Comparison of ENCODE assay signal across 18 mouse cellular contexts in the genomic region with DNA sequence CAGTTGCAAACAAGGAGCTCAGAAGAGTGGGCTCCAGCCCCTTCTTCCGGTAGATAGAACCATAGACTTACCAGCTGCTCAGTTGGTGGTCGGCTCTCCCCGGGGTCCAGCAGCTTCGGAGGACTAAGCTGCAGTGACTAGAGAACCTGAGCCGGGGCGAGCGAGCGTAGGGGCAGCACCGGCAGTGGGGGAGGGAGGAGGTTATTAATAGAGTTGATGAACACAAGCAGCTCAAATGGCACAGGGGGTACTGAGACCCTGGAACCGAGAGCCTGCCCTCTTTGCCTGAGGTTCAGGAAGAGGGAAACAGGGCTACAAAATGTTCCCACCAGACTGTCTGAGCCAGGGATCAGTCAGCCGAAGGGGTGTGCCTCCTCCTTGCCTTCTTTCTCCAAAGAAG. TPM values are rescaled to one million over a fixed set of nuclear protein-coding genes. Genes with fewer than 3 reads are reported as not detected.
A peak's percentile ranks its signal among the peaks of the same experiment; 100 is the strongest.
DNase-seq lines count a peak whose midpoint lies in the region; ATAC-seq lines count a peak whose summit lies in the region.
"Had no signal": no experiment of that assay in that cellular context is flagged by ENCODE, and none has a peak within 500 bp of the region (broad histone marks: within the 10 kb centered on the region; RNA-seq: fewer than 3 reads in every experiment).

A gene (minus strand): TSS at position 180 of the 400 bp plus-strand sequence.

- no peak for DNase-seq in heart, adult 8-10 months (ENCODE audit: low spot score)
- peak; percentile 1 for DNase-seq in retina, postnatal 1 day
- no peak for DNase-seq in retina, embryonic 14.5 days (ENCODE audit: low spot score)
- peak; percentile 34 for DNase-seq in gastrocnemius, postnatal 10 days
- DNase-seq in skeletal muscle tissue, adult 2 months (ENCODE audit: low read depth, low spot score), result peak; percentile 79
- DNase-seq: cerebellum, adult 2 months; kidney, postnatal 14 days; thymus, adult 18-20 months had no signal

- no peaks in the 10 kb centered on the region for H3K9me3 ChIP-seq in heart, embryonic 11.5 days (replicated peaks; ENCODE audit: control insufficient read depth, low read length)
- H3K9me3 ChIP-seq: hindbrain, embryonic 10.5 days; intestine, embryonic 15.5 days; midbrain, embryonic 15.5 days had no signal

- peak within 1 kb of the TSS; percentile 57 for H3K27ac ChIP-seq in heart, embryonic 11.5 days (ENCODE audit: low read depth, low read length)
- H3K27ac ChIP-seq: hindbrain, embryonic 10.5 days; intestine, embryonic 15.5 days; midbrain, embryonic 15.5 days had no signal

- no peak for ATAC-seq in heart, embryonic 11.5 days (replicated peaks; ENCODE audit: insufficient number of reproducible peaks, low FRiP score, low TSS enrichment)
- ATAC-seq in granulocyte monocyte progenitor cell, adult 5-6 weeks (replicated peaks; ENCODE audit: poor library complexity, severe bottlenecking), result no peak
- no peak for ATAC-seq in inflammation-experienced regulatory T-cells, adult 6 months
- ATAC-seq: forebrain, embryonic 16.5 days; intestine, embryonic 15.5 days; midbrain, embryonic 15.5 days had no signal

- H3K36me3 ChIP-seq in heart, embryonic 11.5 days (ENCODE audit: control insufficient read depth, insufficient read depth, low read length), result no peaks in the 10 kb centered on the region
- H3K36me3 ChIP-seq: hindbrain, embryonic 10.5 days; intestine, embryonic 15.5 days; midbrain, embryonic 15.5 days had no signal

- peak within 1 kb of the TSS; percentile 59 for H3K9ac ChIP-seq in heart, embryonic 11.5 days (ENCODE audit: low read depth, low read length)
- H3K9ac ChIP-seq: intestine, embryonic 15.5 days; midbrain, embryonic 15.5 days had no signal

- H3K27me3 ChIP-seq in heart, embryonic 11.5 days (ENCODE audit: control insufficient read depth, insufficient read depth, low read length), result no peaks in the 10 kb centered on the region
- H3K27me3 ChIP-seq: midbrain, embryonic 15.5 days had no signal

- peak within 1 kb of the TSS; percentile 27 for H3K4me3 ChIP-seq in heart, embryonic 11.5 days (ENCODE audit: low read depth, low read length)
- H3K4me3 ChIP-seq: hindbrain, embryonic 10.5 days; intestine, embryonic 15.5 days; midbrain, embryonic 15.5 days had no signal

- H3K4me2 ChIP-seq in heart, embryonic 11.5 days, result peak within 1 kb of the TSS; percentile 51
- H3K4me2 ChIP-seq: intestine, embryonic 15.5 days; midbrain, embryonic 15.5 days had no signal

- WGBS in heart, embryonic 11.5 days (ENCODE audit: insufficient replicate concordance), result 23% methylated on average over 11 of the region's 11 CpGs

- peaks cover 27% of the 10 kb centered on the region for H3K4me1 ChIP-seq in heart, embryonic 11.5 days (ENCODE audit: control insufficient read depth, insufficient read depth, low read length)

RNA-seq across cellular contexts. Expression of the gene that starts here (rescaled TPM):
- polyA plus RNA-seq in heart, embryonic 11.5 days (2014; fragmentation: Nextera tagmentation; extraction: Ambion mirVana), result 23.6 and 28.0 TPM in 2 replicates
- 1 to 10 TPM; 1.1 to 1.6 (median 1.4) TPM for total RNA-seq in heart, adult 8-10 months (2022)
- total RNA-seq in gastrocnemius, postnatal 10 days (2021), result 1,000 to 10,000 TPM; 1,648 to 1,795 TPM
- not detected in 2 replicates for total RNA-seq in granulocyte monocyte progenitor cell, adult 5-6 weeks (2014; fragmentation: Nextera tagmentation)
- total RNA-seq in granulocyte monocyte progenitor cell, adult 5-6 weeks (2017), result not detected in 2 replicates
- polyA plus RNA-seq in inflammation-experienced regulatory T-cells, adult 6 months (2017; shearing (Covaris generic)), result not detected
- total RNA-seq: left cerebral cortex, postnatal 36 days had no signal
- polyA plus RNA-seq: cerebellum, adult 2 months; cortical plate, adult 2 months; forebrain, embryonic 16.5 days; spleen, adult 2 months had no signal

Comparison
In these comparisons a context has a peak if more than half of its experiments do, and no peak if none do; other contexts are left out.
1. RNA of the gene that starts here (total RNA-seq): 1,648 to 1,795 TPM in gastrocnemius, postnatal 10 days; 1.1 to 1.6 TPM in heart, adult 8-10 months and not detected in granulocyte monocyte progenitor cell, adult 5-6 weeks; every median in the first group is over 100 times any median in the second.
2. RNA of the gene that starts here (polyA plus RNA-seq): 23.6 to 28.0 TPM in heart, embryonic 11.5 days; not detected in inflammation-experienced regulatory T-cells, adult 6 months; every median in the first group is over 10 times any median in the second.
3. DNase-seq: peak in retina, postnatal 1 day (single experiment), gastrocnemius, postnatal 10 days (single experiment) and skeletal muscle tissue, adult 2 months (single experiment); none in heart, adult 8-10 months (single experiment) and retina, embryonic 14.5 days (single experiment).